Comparison of ENCODE assay signal across 13 mouse cellular contexts in the genomic region with DNA sequence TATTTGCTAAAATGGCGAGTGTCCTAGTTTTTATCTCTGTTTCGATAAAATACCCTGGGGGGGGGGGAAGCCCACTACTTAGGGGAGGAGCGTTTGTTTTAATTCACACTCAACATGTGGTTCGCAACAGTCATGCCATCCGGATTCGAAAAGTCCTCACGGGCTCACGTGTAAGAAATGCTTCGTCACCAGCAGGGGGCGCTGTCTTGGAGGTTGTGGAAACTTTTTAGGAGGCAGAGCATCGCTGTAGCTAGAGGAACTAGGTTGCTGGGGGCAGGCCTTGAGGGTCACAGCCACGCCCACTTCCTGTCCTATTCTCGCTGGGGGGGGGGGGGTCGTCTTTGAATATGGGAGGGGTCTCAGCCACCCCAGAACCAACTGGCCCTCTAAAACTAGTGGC.
DNase-seq lines count a peak whose midpoint lies in the region; ATAC-seq and TF ChIP-seq lines count a peak whose summit lies in the region.
"Had no signal": no experiment of that assay in that cellular context is flagged by ENCODE, and none has a peak within 500 bp of the region (broad histone marks: within the 10 kb centered on the region; RNA-seq: fewer than 3 reads in every experiment).

No protein-coding gene starts in this region.

- no peak overlapping the region for H3K4me3 ChIP-seq in gastrocnemius, adult 2 months
- H3K4me3 ChIP-seq in liver, postnatal 0 days (ENCODE audit: low read depth, low read length): no peak overlapping the region
- H3K4me3 ChIP-seq: forebrain, embryonic 13.5 days; heart, embryonic 13.5 days; intestine, embryonic 15.5 days; megakaryocyte, embryonic 14.5 days had no signal

- no peak for TF ChIP-seq EP300 in liver, postnatal 0 days (IDR thresholded peaks at IDR 0.05; ENCODE audit: low read depth)

- DNase-seq in gastrocnemius, adult 2 months: peak; percentile 36
- no peak for DNase-seq in gastrocnemius, postnatal 36 days
- DNase-seq in liver, postnatal 0 days: peak; percentile 38
- no peak for DNase-seq in liver
- peak; percentile 19 for DNase-seq in CD4-positive helper T cell, adult 2 months (ENCODE audit: low read depth, low spot score)
- peak; percentile 24 for DNase-seq in lung, postnatal 14 days
- no peak for DNase-seq in cerebellum, adult 11 months
- no peak for DNase-seq in cerebellum, postnatal 25 days
- DNase-seq: embryo, embryonic 11 days had no signal

- no peaks in the 10 kb centered on the region for H3K4me1 ChIP-seq in liver, postnatal 0 days (ENCODE audit: insufficient read depth)
- H3K4me1 ChIP-seq: forebrain, embryonic 13.5 days; intestine, embryonic 15.5 days; megakaryocyte, embryonic 14.5 days had no signal

- peak; percentile 52 for TF ChIP-seq CTCF in gastrocnemius, adult 2 months (IDR thresholded peaks at IDR 0.05)
- peak; percentile 57 for TF ChIP-seq CTCF in liver, postnatal 0 days (IDR thresholded peaks at IDR 0.05; ENCODE audit: low read depth)

- peak overlapping the region; percentile 54; the same call in 1 of the 2 replicates for H3K27ac ChIP-seq in gastrocnemius, adult 2 months
- H3K27ac ChIP-seq in liver, postnatal 0 days (ENCODE audit: low read depth): no peak overlapping the region
- H3K27ac ChIP-seq: forebrain, embryonic 13.5 days; heart, embryonic 13.5 days; intestine, embryonic 15.5 days had no signal

- H3K4me2 ChIP-seq in liver, postnatal 0 days (ENCODE audit: low read depth, low read length): no peak overlapping the region
- H3K4me2 ChIP-seq: forebrain, embryonic 13.5 days; heart, embryonic 13.5 days; intestine, embryonic 15.5 days had no signal

- ATAC-seq in liver, postnatal 0 days: no peak
- ATAC-seq: forebrain, embryonic 13.5 days; intestine, embryonic 15.5 days had no signal

- H3K36me3 ChIP-seq in liver, postnatal 0 days (replicated peaks; ENCODE audit: insufficient read depth, low read length): no peaks in the 10 kb centered on the region
- H3K36me3 ChIP-seq: heart, embryonic 13.5 days; intestine, embryonic 15.5 days had no signal

- no peaks in the 10 kb centered on the region for H3K27me3 ChIP-seq in liver, postnatal 0 days (ENCODE audit: insufficient read depth, low read length)
- H3K27me3 ChIP-seq: forebrain, embryonic 13.5 days; heart, embryonic 13.5 days; intestine, embryonic 15.5 days had no signal

- 81% methylated on average over 14 of the region's 14 CpGs for WGBS in liver, postnatal 0 days (ENCODE audit: insufficient replicate concordance)

- intact Hi-C loops in gastrocnemius, adult 2 months (cut with DNase I): no loop called here
- intact Hi-C loops in gastrocnemius, postnatal 36 days (cut with DNase I): no loop called here

- H3K9me3 ChIP-seq in liver, postnatal 0 days (ENCODE audit: low read length): no peaks in the 10 kb centered on the region
- H3K9me3 ChIP-seq: forebrain, embryonic 13.5 days; intestine, embryonic 15.5 days had no signal

- H3K9ac ChIP-seq in liver, postnatal 0 days (replicated peaks): no peak overlapping the region
- H3K9ac ChIP-seq: forebrain, embryonic 13.5 days; heart, embryonic 13.5 days; intestine, embryonic 15.5 days had no signal

Comparison
In these comparisons a context has a peak if more than half of its experiments do, and no peak if none do; other contexts are left out.
1. DNase-seq: peak in gastrocnemius, adult 2 months (single experiment), liver, postnatal 0 days (single experiment), CD4-positive helper T cell, adult 2 months (single experiment) and lung, postnatal 14 days (single experiment); none in gastrocnemius, postnatal 36 days (0 of 2), liver (single experiment), cerebellum, adult 11 months (single experiment) and cerebellum, postnatal 25 days (0 of 2).